Mouse (Mus musculus) heart, adult 2 months (tissue): ENCODE data around the gene Rnf185. TPM values are rescaled to one million over a fixed set of nuclear protein-coding genes. Genes with fewer than 3 reads are reported as not detected.

Experiments used
- DNase-seq, 2 experiments: peaks; one replicate each; pipeline ENCODE4 v3.0.0; 2021
- H3K27ac ChIP-seq: fragments of 200-600 bp; 2 replicates; pipeline ENCODE4 v1.8.1; 2022
- H3K27me3 ChIP-seq: fragments of 200-500 bp; 2 replicates; pipeline ENCODE4 v1.6.1; 2012; ENCODE audit warnings: mild to moderate bottlenecking, low read length, inconsistent platforms, mixed read lengths; ENCODE audit not compliant: control insufficient read depth, insufficient read depth
- H3K36me3 ChIP-seq: fragments of 200-500 bp; 2 replicates; pipeline ENCODE4 v1.6.1; 2012; ENCODE audit warnings: low read length, inconsistent platforms; ENCODE audit not compliant: control insufficient read depth, insufficient read depth
- H3K4me1 ChIP-seq: fragments of 200-500 bp; 2 replicates; pipeline ENCODE4 v1.6.1; 2011; ENCODE audit warnings: low read length; ENCODE audit not compliant: control insufficient read depth, insufficient read depth
- H3K4me3 ChIP-seq: fragments of 200-600 bp; 2 replicates; pipeline ENCODE4 v1.8.1; 2022
- H3K79me2 ChIP-seq: fragments of 200-500 bp; replicated peaks from 2 replicates; pipeline ENCODE4 v1.6.1; 2012; ENCODE audit warnings: mild to moderate bottlenecking, inconsistent platforms, low read length, moderate library complexity, mixed read lengths; ENCODE audit not compliant: control insufficient read depth, insufficient read depth
- H3K9ac ChIP-seq: fragments of 200-500 bp; 2 replicates; pipeline ENCODE4 v1.6.1; 2012; ENCODE audit warnings: low read depth, mild to moderate bottlenecking, control low read depth, inconsistent platforms, low read length, mixed read lengths
- CTCF ChIP-seq: fragments of 200-600 bp; IDR thresholded peaks from 2 replicates; pipeline ENCODE4 v1.8.1; 2022; ENCODE audit warnings: antibody characterized with exemption, mild to moderate bottlenecking, moderate library complexity
- EP300 ChIP-seq: fragments of 200-500 bp; IDR thresholded peaks from 2 replicates; pipeline ENCODE4 v1.6.1; 2011; ENCODE audit warnings: low read depth, low read length, control low read depth; ENCODE audit not compliant: insufficient read depth
- POLR2A ChIP-seq: fragments of 200-500 bp; IDR thresholded peaks from 2 replicates; pipeline ENCODE4 v1.6.1; 2011; ENCODE audit warnings: mild to moderate bottlenecking, low read depth, low read length, control low read depth; ENCODE audit not compliant: insufficient read depth
- WGBS: fragments of 180-500 bp; shearing (Covaris S2); methylation state at CpG from one replicate; pipeline ENCODE4 v1.1.7; 2018; 5-methylcytosine and 5-hydroxymethylcytosine counted together
- intact Hi-C: fragments of 180-260 bp; cut with DNase I; formaldehyde crosslinking; loops from one replicate; pipeline ENCODE4 v1.15.1; 2025
- polyA plus RNA-seq: library from polyadenylated mRNA; depleted of rRNA; stranded (reverse); fragments of >200 nt; gene quantifications from 2 replicates; pipeline ENCODE4 v1.2.3, GENCODE M21; 2012
- total RNA-seq, 2 experiments: library from RNA; stranded (reverse); gene quantifications; 2 replicates each; pipeline ENCODE4 v1.2.3; 2021

Gene Rnf185
- total and polyA plus RNA-seq, 3 experiments = 19.9 to 23.0 (median 21.6) TPM

DNA sequence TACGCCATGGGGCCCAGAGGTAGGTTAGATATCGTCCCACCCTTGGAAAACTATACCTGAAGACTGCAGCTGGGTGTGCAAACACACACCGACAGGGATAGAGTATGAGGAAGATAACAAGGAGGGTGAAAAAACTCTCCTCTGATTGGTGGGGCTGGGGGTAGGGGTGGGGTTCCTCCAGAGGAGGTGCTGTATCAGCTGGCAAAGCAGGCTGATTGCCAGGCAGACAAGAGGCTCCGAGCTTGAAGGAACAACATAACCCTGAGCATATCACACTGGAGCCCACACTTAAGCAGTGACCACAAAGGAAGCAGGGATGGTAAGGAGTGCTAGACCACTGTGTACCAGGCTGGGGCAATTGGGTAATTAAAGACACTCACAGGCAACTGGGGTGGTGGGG is 72.7 kb downstream of the Rnf185 start:
- Histone ChIP-seq H3K27me3 (no peaks in the 10 kb centered on the region), H3K79me2 (no peaks in the 10 kb centered on the region), H3K36me3 (no peaks in the 10 kb centered on the region), H3K27ac (no peak overlapping the region), H3K9ac (no peak overlapping the region), H3K4me3 (no peak overlapping the region), H3K4me1 (no peaks in the 10 kb centered on the region; the same call in 1 of the 2 replicates)
- no peak for DNase-seq
- intact Hi-C loops = no loop called here
- 60% methylated on average over 4 of the region's 4 CpGs for WGBS
- TF ChIP-seq CTCF = no peak
- no peak for TF ChIP-seq POLR2A
- TF ChIP-seq EP300 = no peak

DNA sequence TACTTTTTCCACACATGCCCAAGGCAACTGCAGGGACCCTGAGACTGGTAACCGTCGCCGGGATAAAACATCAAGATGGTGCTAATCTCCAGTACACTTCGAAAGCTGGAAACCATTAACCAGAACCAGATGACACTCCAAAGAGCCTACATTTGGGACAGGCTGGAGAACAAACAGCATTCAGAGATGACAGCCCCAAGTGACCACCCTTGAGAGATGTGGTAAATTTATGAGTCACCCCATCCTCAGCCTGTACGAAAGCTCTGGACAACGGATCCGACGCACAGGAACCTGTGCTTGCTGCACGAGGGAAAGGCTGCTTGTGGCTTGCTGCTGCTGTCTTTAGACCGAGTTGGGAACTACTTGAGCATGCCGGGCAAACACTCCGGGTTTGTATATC is 77.4 kb downstream of the Rnf185 start:
- Histone ChIP-seq H3K4me1 (no peaks in the 10 kb centered on the region; the same call in 1 of the 2 replicates), H3K36me3 (no peaks in the 10 kb centered on the region), H3K4me3 (no peak overlapping the region), H3K79me2 (no peaks in the 10 kb centered on the region), H3K27ac (no peak overlapping the region), H3K27me3 (no peaks in the 10 kb centered on the region), H3K9ac (no peak overlapping the region)
- DNase-seq = no peak
- 54% methylated on average over 12 of the region's 12 CpGs for WGBS
- TF ChIP-seq CTCF (no peak), EP300 (no peak), POLR2A (no peak)
- intact Hi-C loops = loop anchor here (5.0 kb wide), 1 partner anchor 33 kb away; the partner anchor contains the start of gene Limk2

DNA sequence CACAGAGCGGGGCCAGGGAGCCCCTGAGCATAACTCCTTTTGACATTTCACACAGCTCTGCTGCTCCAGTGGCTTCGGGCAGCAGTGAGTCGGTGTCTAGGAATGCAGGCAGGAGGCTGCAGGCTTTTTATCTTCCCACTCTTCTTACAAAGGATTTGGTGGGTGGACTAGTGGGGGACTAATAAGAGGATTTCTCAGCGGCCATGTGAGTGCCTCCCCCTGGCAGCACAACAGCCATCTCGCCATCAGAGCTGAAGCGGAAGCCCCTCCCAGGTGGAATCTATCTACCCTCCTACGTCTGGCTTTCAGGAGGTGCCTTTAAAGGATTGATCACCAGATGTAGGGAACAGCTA is 77.9 kb downstream of the Rnf185 start:
- no peak overlapping the region for H3K27ac ChIP-seq
- no peak for TF ChIP-seq POLR2A
- TF ChIP-seq CTCF = no peak
- no peak for TF ChIP-seq EP300
- no peak overlapping the region for H3K9ac ChIP-seq
- H3K36me3 ChIP-seq = no peaks in the 10 kb centered on the region
- no peaks in the 10 kb centered on the region for H3K79me2 ChIP-seq
- no peak overlapping the region for H3K4me3 ChIP-seq
- intact Hi-C loops = loop anchor here (5.0 kb wide), 1 partner anchor 33 kb away; the partner anchor contains the start of gene Limk2
- no peak for DNase-seq
- WGBS = 44% methylated on average over 7 of the region's 7 CpGs
- H3K27me3 ChIP-seq = no peaks in the 10 kb centered on the region
- no peaks in the 10 kb centered on the region; the same call in 1 of the 2 replicates for H3K4me1 ChIP-seq

DNA sequence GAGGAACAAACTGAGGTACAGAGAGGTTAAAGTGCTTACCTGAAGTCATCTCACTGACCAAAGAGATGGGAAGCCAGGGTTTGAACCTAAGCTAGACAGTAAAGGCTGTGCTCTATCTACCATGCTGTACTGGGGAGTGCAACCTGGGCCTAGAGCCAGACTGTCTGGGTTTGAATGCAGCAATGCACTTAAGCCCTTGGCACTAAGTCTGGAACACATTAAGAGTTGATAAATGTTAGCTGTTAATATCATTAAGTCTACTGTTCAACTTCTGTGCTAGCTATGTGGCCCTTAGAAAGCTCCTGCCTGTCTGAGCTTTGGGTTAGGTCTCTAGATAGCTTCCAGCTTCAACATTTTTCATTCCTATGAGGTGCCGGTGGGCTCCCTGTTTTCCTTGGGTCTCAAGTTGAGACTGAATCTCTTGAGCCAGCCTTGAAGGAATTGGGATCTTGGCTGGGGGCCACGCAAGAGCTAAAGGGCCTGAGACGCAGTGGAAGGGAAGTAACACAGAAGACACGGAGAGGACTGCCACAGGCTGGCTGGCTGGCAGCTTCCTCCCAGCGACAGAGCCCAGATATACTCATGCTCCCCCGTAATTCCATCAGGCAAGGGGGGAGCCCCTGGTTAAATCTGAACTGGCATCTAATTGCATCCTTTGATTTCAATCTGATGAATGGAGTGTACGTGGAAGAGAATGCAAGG is 78.4 kb downstream of the Rnf185 start:
- no peak for DNase-seq
- Histone ChIP-seq H3K36me3 (no peaks in the 10 kb centered on the region), H3K27me3 (no peaks in the 10 kb centered on the region), H3K4me3 (no peak overlapping the region), H3K27ac (no peak overlapping the region), H3K79me2 (no peaks in the 10 kb centered on the region), H3K4me1 (no peaks in the 10 kb centered on the region; the same call in 1 of the 2 replicates), H3K9ac (no peak overlapping the region)
- TF ChIP-seq CTCF (no peak), EP300 (no peak), POLR2A (no peak)
- intact Hi-C loops = loop anchor here (5.0 kb wide), 1 partner anchor 34 kb away; the partner anchor contains the start of gene Limk2
- 34% methylated on average over 7 of the region's 7 CpGs for WGBS

DNA sequence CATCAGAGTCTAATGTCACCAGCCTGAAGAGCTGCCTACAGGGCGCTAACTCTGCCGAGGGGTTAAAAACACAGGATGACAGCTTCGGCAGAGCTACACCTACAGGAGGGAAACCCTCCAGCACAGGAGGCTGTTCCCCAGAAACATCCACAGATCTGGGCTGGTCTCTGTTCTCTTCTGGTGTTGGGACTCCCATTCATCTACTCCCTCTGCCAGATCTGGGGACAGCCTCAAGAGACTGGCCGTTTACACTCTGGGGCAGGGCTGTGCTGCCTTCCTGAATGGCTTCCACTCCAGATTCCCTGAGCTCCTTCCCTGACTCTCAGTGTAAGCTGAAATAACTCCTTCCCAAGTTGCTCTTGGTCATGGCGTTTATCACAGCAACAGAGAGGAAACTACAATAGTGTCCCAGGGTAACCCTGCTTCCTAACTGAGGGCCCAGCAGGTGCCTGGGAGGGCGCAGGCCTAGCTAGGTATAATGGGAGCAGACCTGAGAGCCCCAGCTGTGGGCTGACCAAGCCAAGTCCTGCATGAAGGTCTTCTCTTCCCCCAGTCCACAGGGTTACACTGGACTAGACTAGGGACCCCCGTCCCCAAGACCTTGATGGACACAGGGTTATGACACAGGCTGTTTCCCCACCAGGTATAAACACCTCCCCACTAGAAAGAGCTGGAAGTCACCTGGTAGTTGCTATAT is 80.4 kb downstream of the Rnf185 start:
- H3K27me3 ChIP-seq = no peaks in the 10 kb centered on the region
- peak overlapping the region; percentile 59 for H3K4me3 ChIP-seq
- no peaks in the 10 kb centered on the region for H3K79me2 ChIP-seq
- H3K27ac ChIP-seq = peak overlapping the region; percentile 39
- peak overlapping the region; percentile 60 for H3K9ac ChIP-seq
- H3K36me3 ChIP-seq = no peaks in the 10 kb centered on the region
- no peak for DNase-seq
- intact Hi-C loops = loop anchor here (5.0 kb wide), 1 partner anchor 36 kb away; the partner anchor contains the start of gene Limk2
- no peaks in the 10 kb centered on the region; the same call in 1 of the 2 replicates for H3K4me1 ChIP-seq
- TF ChIP-seq CTCF (no peak), POLR2A (no peak), EP300 (no peak)
- WGBS = 27% methylated on average over 7 of the region's 7 CpGs
